Mouse (Mus musculus) ES-Bruce4 (cell line): ENCODE data around the gene Trio. TPM values are rescaled to one million over a fixed set of nuclear protein-coding genes. Genes with fewer than 3 reads are reported as not detected.

Source experiments
- H3K27ac ChIP-seq: 2 replicates; pipeline ENCODE4 v1.5.1; 2012; ENCODE audit warnings: low read length, inconsistent platforms; ENCODE audit not compliant: insufficient read depth
- H3K27me3 ChIP-seq: 2 replicates; pipeline ENCODE4 v1.6.1; 2012; ENCODE audit warnings: mild to moderate bottlenecking, low read length, inconsistent platforms; ENCODE audit not compliant: control insufficient read depth, poor library complexity, insufficient read depth, severe bottlenecking
- H3K36me3 ChIP-seq: 2 replicates; pipeline ENCODE4 v1.6.1; 2012; ENCODE audit warnings: inconsistent platforms, mild to moderate bottlenecking, low read length, moderate library complexity; ENCODE audit not compliant: control insufficient read depth, poor library complexity, insufficient read depth, severe bottlenecking
- H3K4me1 ChIP-seq: one replicate; pipeline ENCODE4 v1.8.1; 2011; ENCODE audit warnings: low read length; ENCODE audit not compliant: control insufficient read depth, insufficient read depth
- H3K4me3 ChIP-seq: 2 replicates; pipeline ENCODE4 v1.5.1; 2011; ENCODE audit warnings: low read depth, mild to moderate bottlenecking, low read length
- H3K9ac ChIP-seq: 2 replicates; pipeline ENCODE4 v1.6.1; 2012; ENCODE audit warnings: low read depth, mild to moderate bottlenecking, inconsistent platforms; ENCODE audit not compliant: poor library complexity, severe bottlenecking
- H3K9me3 ChIP-seq: replicated peaks from 2 replicates; pipeline ENCODE4 v1.6.1; 2012; ENCODE audit warnings: mild to moderate bottlenecking, low read length, inconsistent platforms; ENCODE audit not compliant: control insufficient read depth, poor library complexity, insufficient read depth, severe bottlenecking
- CTCF ChIP-seq: IDR thresholded peaks from one replicate; pipeline ENCODE4 v1.8.1; 2011; ENCODE audit warnings: low read depth, low read length
- EP300 ChIP-seq: IDR thresholded peaks from 2 replicates; pipeline ENCODE4 v1.6.1; 2011; ENCODE audit warnings: low read depth, low read length; ENCODE audit not compliant: insufficient read depth
- POLR2A ChIP-seq: IDR thresholded peaks from one replicate; pipeline ENCODE4 v1.8.1; 2011; ENCODE audit warnings: low read length; ENCODE audit not compliant: insufficient read depth
- polyA plus RNA-seq: library from polyadenylated mRNA; stranded (reverse); fragments of >200 nt; gene quantifications from 2 replicates; pipeline ENCODE4 v1.2.4, GENCODE M21; 2011; ENCODE audit warnings: low read depth; ENCODE audit not compliant: missing spikeins, insufficient read depth, insufficient read length

Trio gene
- polyA plus RNA-seq, 1 experiment: 62.2 TPM

GRCm38 (mm10) chr15:27797480-27798155, 228.0 kb downstream of the Trio start:
- no peak overlapping the region for H3K9ac ChIP-seq
- no peak overlapping the region for H3K27ac ChIP-seq
- H3K4me3 ChIP-seq: no peak overlapping the region
- no peak for TF ChIP-seq CTCF
- no peak for TF ChIP-seq POLR2A
- no peak for TF ChIP-seq EP300
- no peaks in the 10 kb centered on the region for H3K9me3 ChIP-seq
- H3K4me1 ChIP-seq: peaks cover 4% of the 10 kb centered on the region
- H3K27me3 ChIP-seq: no peaks in the 10 kb centered on the region
- H3K36me3 ChIP-seq: no peaks in the 10 kb centered on the region

- no peaks in the 10 kb centered on the region for H3K27me3 ChIP-seq
- no peak for TF ChIP-seq CTCF
- no peak overlapping the region for H3K27ac ChIP-seq
- H3K4me3 ChIP-seq: no peak overlapping the region
- H3K36me3 ChIP-seq: no peaks in the 10 kb centered on the region
- peaks cover 2% of the 10 kb centered on the region for H3K4me1 ChIP-seq
- H3K9me3 ChIP-seq: no peaks in the 10 kb centered on the region
- no peak overlapping the region for H3K9ac ChIP-seq
These were observed 228.8 kb downstream of the Trio start for GRCm38 (mm10) chr15:27796868-27797222.

DNA sequence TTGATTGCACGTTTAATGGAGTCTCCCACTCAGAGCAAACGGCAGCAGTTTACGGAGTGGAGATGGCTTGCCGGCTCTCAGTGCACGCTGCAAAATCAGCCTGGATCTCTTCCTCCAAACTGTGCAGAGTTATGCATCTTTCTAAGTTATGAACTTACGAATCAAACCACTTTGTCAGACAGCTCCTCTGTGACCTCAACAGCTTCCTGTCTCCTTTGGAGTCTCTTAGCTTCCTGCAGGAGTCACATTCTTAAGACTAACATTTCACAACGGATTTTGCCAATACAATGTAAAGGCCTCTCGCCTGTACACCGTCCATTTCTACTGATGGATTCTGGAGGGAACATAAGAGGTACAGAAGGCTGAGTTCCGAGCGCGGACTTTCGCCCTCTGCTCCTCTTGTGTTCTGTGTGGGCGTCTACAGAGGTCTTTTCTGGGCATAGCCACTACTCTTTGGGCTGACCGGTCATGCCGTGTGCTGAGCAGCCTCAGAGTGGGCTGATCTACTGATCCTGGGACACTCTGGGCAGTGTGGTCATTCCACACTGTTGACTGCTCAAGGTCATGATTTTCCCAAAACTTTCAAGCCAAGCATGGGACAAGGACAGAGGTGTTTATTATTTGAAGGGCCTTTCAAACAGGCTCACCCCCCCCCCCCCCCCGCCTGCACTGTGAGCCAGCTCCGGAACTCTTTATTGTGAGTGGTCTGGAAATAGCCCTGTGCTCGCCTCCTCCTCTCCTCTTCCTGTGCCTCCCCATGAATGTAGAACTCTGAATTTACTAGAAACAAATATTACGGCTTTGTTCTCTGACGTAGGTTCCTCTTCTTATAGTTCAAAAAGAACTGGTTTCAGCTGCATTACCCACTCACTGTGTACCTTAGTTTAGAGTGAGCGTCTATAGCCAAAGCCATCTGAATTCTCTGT, 229.4 kb downstream of the Trio start:
- H3K27me3 ChIP-seq: no peaks in the 10 kb centered on the region
- no peak overlapping the region for H3K9ac ChIP-seq
- H3K9me3 ChIP-seq: no peaks in the 10 kb centered on the region
- no peak overlapping the region for H3K4me3 ChIP-seq
- no peaks in the 10 kb centered on the region for H3K4me1 ChIP-seq
- H3K36me3 ChIP-seq: no peaks in the 10 kb centered on the region
- no peak for TF ChIP-seq CTCF
- TF ChIP-seq EP300: no peak
- no peak for TF ChIP-seq POLR2A
- H3K27ac ChIP-seq: no peak overlapping the region

DNA sequence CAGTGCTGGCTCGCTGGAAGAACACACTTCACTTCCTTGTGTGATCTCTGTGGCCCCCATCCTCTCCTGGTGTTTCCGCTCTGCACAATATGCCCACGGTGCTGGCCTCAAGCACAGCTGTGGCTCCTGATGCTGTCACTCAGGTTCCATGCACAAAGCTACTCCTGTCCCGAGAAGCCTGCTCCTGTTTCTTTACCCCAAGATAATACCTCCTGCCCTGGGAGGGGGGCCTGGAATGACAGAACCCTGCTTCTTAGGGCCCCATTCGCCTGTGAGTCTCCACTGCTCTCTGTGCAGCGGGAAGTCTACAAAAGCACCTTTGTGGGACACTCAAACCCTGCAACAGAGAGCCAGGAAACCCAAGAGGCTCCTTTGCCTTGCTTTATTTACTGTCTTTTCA, 232.4 kb downstream of the Trio start:
- H3K27ac ChIP-seq: no peak overlapping the region
- no peaks in the 10 kb centered on the region for H3K4me1 ChIP-seq
- no peak for TF ChIP-seq CTCF
- no peak for TF ChIP-seq POLR2A
- H3K27me3 ChIP-seq: no peaks in the 10 kb centered on the region
- H3K4me3 ChIP-seq: no peak overlapping the region
- no peaks in the 10 kb centered on the region for H3K9me3 ChIP-seq
- H3K36me3 ChIP-seq: no peaks in the 10 kb centered on the region
- no peak overlapping the region for H3K9ac ChIP-seq

DNA sequence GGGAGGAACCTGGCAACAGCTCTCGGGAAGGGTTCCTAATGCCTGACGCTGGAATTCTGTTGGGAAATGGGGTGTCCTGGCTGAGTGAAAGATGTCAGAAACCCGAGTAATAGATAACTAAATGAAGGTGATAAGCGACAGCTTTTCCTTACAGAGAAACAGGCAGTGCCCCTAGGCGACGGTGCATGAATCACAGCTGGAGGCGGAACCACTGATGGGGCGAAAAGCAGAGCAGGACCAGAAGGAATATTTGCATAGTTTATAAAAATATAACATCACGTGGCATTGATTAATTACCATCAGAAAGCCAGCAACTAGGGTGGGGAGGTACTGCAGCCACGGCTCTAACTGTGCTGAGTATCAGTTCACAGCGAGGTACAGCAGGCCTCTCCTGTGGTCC, 233.2 kb downstream of the Trio start:
- H3K4me3 ChIP-seq: no peak overlapping the region
- no peaks in the 10 kb centered on the region for H3K27me3 ChIP-seq
- H3K9ac ChIP-seq: no peak overlapping the region
- no peaks in the 10 kb centered on the region for H3K36me3 ChIP-seq
- H3K27ac ChIP-seq: no peak overlapping the region
- TF ChIP-seq EP300 (no peak), CTCF (no peak), POLR2A (no peak)
- H3K4me1 ChIP-seq: no peaks in the 10 kb centered on the region
- H3K9me3 ChIP-seq: no peaks in the 10 kb centered on the region

GRCm38 (mm10) chr15:27791141-27791540, 234.5 kb downstream of the Trio start:
- H3K9me3 ChIP-seq: no peaks in the 10 kb centered on the region
- H3K9ac ChIP-seq: no peak overlapping the region
- TF ChIP-seq CTCF: no peak
- TF ChIP-seq POLR2A: no peak
- no peaks in the 10 kb centered on the region for H3K27me3 ChIP-seq
- no peak overlapping the region for H3K27ac ChIP-seq
- no peak overlapping the region for H3K4me3 ChIP-seq
- no peaks in the 10 kb centered on the region for H3K4me1 ChIP-seq
- H3K36me3 ChIP-seq: no peaks in the 10 kb centered on the region
